Mouse (Mus musculus) limb, embryonic 13.5 days (tissue): ENCODE data around the gene Zfp94. TPM values are rescaled to one million over a fixed set of nuclear protein-coding genes. Genes with fewer than 3 reads are reported as not detected.

ENCODE experiments used
- ATAC-seq: fragments of 200-750 bp; cut with Nextera tagmentation; 2 replicates; pipeline ENCODE4 v1.8.0; 2017; ENCODE audit warnings: low read depth, moderate number of reproducible peaks, moderate TSS enrichment; ENCODE audit not compliant: low FRiP score
- H3K27ac ChIP-seq: fragments of 300-500 bp; sonication (generic); 2 replicates; pipeline ENCODE4 v1.5.1; 2015; ENCODE audit warnings: inconsistent platforms, mild to moderate bottlenecking, moderate library complexity
- H3K27me3 ChIP-seq: fragments of 300-500 bp; sonication (generic); 2 replicates; pipeline ENCODE4 v1.6.1; 2015; ENCODE audit warnings: mild to moderate bottlenecking, inconsistent platforms
- H3K36me3 ChIP-seq: fragments of 300-500 bp; sonication (generic); 2 replicates; pipeline ENCODE4 v1.6.1; 2015; ENCODE audit warnings: inconsistent platforms, mild to moderate bottlenecking, moderate library complexity
- H3K4me1 ChIP-seq: fragments of 300-500 bp; sonication (generic); 2 replicates; pipeline ENCODE4 v1.6.1; 2015; ENCODE audit warnings: inconsistent platforms
- H3K4me2 ChIP-seq: fragments of 300-500 bp; sonication (generic); replicated peaks from 2 replicates; pipeline ENCODE4 v1.6.1; 2015; ENCODE audit warnings: inconsistent platforms, mild to moderate bottlenecking, moderate library complexity
- H3K4me3 ChIP-seq: fragments of 300-500 bp; sonication (generic); 2 replicates; pipeline ENCODE4 v1.5.1; 2015; ENCODE audit warnings: moderate library complexity, mild to moderate bottlenecking, inconsistent platforms
- H3K9ac ChIP-seq: fragments of 300-500 bp; sonication (generic); 2 replicates; pipeline ENCODE4 v1.6.1; 2015; ENCODE audit warnings: mild to moderate bottlenecking, inconsistent platforms
- H3K9me3 ChIP-seq: fragments of 300-500 bp; sonication (generic); 2 replicates; pipeline ENCODE4 v1.6.1; 2016; ENCODE audit warnings: inconsistent platforms
- WGBS: fragments of 180-500 bp; shearing (Covaris S2); methylation state at CpG from one replicate; pipeline ENCODE4 v1.1.7; 2015; 5-methylcytosine and 5-hydroxymethylcytosine counted together
- microRNA-seq: library from miRNA; unstranded; fragments of <30 nt; microRNA quantifications from one replicate; pipeline ENCODE4, GENCODE M21; 2016
- polyA plus RNA-seq: library from polyadenylated mRNA; unstranded; fragments of >200 nt; fragmentation: Nextera tagmentation; extraction: Ambion mirVana; gene quantifications from 2 replicates; pipeline ENCODE4 v1.2.1, GENCODE M21; 2015

Zfp94 gene
- polyA plus RNA-seq, 1 experiment from 2014 or later = 16.0 TPM

DNA sequence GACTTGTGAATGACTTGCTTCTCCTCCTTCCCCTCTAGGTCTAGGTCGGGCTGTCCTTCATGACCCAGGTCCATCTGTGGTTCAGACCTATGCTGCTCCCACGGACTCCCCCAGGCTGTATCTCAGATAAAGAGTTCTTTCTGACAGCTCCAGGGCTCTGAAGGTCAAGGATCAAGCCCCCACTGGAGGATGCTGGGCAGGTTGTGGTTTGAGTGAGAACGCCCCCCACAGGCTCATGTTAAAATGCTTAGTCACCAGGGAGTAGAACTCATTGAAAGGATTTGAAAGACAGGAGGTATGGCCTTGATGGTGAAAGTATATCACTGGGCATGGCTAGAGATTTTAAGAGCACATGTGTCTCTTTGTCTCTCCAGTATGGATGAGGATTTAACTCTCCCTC is 47.2 kb downstream of the Zfp94 start:
- Histone ChIP-seq H3K4me2 (peak overlapping the region; percentile 78; the same call in 1 of the 2 replicates), H3K4me3 (no peak overlapping the region), H3K27me3 (no peaks in the 10 kb centered on the region), H3K9ac (no peak overlapping the region), H3K36me3 (peaks cover 13% of the 10 kb centered on the region), H3K27ac (no peak overlapping the region), H3K4me1 (peaks cover 4% of the 10 kb centered on the region; the same call in 1 of the 2 replicates), H3K9me3 (no peaks in the 10 kb centered on the region)
- 79% methylated on average over 3 of the region's 3 CpGs for WGBS
- no peak for ATAC-seq

DNA sequence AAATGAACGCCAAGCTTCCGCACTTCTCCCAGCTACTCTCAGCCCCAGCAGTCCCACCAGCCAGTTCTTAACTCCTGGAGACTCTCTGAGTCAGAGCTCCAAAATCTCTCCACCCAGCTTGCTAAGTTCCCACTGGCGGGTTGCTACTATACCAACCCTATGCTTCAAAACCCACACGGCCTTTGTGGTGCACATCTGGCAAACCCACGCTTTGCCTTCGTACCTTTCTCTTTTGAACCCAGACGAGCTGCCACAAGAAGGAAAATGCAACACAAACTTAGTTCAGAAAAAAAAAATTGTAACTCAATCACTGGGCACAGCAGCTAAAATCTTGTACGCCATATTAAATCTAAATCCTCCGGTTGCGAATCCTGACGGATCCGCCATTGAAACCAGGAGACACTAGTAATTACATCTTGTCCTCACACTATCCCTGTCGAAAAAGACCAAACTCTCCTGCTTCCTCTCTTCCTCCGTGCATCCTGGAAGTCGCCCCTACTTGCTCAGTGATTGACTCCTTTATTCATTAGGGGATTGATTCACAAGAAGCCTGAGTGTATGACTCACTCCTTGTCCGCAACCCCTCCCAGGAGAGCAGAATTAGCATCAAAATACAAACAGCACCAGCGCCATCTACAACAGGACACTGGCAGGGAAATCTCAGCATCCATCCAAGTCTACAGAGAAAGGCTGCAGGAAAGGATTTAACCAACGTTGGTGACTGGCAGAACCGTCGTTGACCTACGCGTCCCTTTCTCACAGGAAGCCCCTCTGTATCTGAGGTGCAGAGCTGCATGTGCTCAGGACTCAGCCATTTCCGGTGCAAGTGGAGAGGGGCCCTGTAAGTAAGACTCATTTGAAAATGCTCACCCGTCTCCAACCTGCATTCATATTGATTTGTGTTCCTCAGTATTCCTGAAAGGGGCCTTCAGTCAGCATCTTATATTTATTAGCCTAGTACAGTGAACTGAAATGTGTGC is 48.0 kb downstream of the Zfp94 start:
- Histone ChIP-seq H3K27me3 (no peaks in the 10 kb centered on the region), H3K4me2 (no peak overlapping the region), H3K4me1 (peaks cover 4% of the 10 kb centered on the region; the same call in 1 of the 2 replicates), H3K27ac (no peak overlapping the region), H3K36me3 (peaks cover 5% of the 10 kb centered on the region), H3K9ac (no peak overlapping the region), H3K9me3 (no peaks in the 10 kb centered on the region), H3K4me3 (no peak overlapping the region)
- ATAC-seq = no peak
- 77% methylated on average over 24 of the region's 24 CpGs for WGBS

DNA sequence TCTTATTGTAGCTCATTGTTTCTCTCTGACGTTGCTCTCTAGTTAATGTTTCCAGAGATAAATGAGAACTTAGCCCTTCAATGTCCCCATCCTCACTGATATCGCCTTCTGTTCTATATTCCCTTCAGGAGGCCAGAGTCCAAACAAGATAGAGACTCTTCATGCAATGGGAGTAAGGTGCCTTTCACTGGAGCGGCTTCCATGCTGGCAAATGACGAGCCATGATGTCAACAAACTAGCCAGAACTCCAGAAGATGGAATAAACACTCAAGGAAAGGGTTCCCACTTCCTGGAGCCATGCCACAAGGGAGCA is 56.5 kb downstream of the Zfp94 start:
- H3K4me3 ChIP-seq = no peak overlapping the region
- no peak overlapping the region for H3K27ac ChIP-seq
- WGBS = 88% methylated on average over 4 of the region's 4 CpGs
- no peak overlapping the region for H3K4me2 ChIP-seq
- H3K4me1 ChIP-seq = peaks cover 7% of the 10 kb centered on the region
- H3K9ac ChIP-seq = no peak overlapping the region
- H3K9me3 ChIP-seq = no peaks in the 10 kb centered on the region
- peaks cover 37% of the 10 kb centered on the region for H3K36me3 ChIP-seq
- no peak for ATAC-seq
- H3K27me3 ChIP-seq = no peaks in the 10 kb centered on the region

DNA sequence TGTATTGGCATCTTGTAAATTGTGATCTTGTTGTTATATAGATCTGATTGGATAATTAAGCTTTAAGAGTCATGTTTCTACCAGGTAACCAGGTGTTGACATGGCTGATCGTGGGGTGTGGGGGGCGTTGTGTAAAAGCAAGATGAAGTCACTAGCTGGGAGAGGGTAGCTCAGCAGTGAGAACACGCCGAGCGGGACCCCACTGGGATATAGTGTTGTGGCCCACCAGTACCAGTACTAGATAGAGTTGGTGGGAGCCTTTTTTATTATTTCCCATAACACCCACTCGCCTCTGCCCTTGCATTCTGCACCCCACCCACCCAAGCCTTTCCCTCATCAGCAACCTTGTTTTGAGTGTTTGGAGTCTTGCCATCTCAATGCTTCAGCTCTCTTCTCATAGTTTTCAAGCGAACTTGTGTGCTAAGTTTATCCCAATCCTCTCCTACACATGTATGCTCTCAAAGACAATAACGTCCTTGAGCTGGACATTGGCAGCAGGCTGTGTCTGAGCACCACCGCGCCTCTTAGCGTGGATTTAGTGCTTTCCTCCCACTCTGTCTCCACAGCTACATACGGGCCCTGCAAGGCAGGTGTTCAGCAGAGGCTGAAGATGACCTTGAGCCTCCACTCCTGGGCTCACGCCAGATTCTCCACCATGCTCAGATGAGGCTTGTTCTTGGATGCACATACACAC is 57.0 kb downstream of the Zfp94 start:
- H3K4me1 ChIP-seq = peaks cover 8% of the 10 kb centered on the region
- H3K36me3 ChIP-seq = peaks cover 37% of the 10 kb centered on the region
- no peak overlapping the region for H3K4me3 ChIP-seq
- H3K27ac ChIP-seq = no peak overlapping the region
- no peak overlapping the region for H3K4me2 ChIP-seq
- 90% methylated on average over 13 of the region's 13 CpGs for WGBS
- no peak overlapping the region for H3K9ac ChIP-seq
- no peaks in the 10 kb centered on the region for H3K27me3 ChIP-seq
- no peaks in the 10 kb centered on the region for H3K9me3 ChIP-seq
- ATAC-seq = no peak

DNA sequence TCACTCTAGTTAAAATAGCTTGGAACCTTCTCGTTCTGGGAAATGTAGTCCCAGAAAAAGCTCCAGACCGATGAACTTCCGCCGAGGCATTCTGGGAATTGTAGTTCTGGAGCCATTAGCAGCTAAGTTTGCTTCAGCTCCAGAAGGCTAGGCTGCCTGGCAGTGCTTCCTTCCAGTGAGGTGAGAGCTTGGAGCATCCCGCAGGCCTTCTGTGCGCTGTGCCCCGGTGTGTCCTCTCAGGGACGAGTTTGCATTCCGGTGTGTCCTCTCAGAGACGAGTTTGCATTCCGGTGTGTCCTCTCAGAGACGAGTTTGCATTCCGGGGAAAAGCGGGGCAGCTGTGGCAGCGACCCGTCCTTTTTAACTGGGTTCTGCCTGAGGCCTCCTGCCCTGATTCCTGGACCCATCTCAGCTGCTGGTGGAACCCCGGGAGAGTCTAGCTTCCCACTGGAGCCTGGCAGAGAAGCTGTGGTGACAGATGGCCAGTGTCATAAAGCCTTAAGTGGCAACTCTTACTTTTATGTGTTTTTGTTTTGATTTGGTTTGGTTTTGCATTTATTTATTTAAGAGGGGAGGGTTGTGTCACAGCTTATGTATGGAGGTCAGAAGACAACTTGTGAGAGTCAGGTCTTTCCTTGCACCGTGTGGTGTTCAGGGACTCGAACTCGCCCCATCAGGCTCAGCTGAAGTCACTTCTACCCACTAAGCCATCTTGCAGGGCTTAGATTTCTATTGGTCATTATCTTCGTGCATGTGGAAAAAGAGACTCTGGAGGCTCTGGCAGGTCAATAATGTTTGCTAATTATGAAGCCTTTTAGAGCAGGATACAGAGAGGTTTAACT is 61.6 kb downstream of the Zfp94 start, which contains the start of gene Zfp108:
Gene Zfp108, plus strand, starts transcription at position 162 of the 842 bp plus-strand sequence.
- Histone ChIP-seq H3K4me1 (peaks cover 10% of the 10 kb centered on the region), H3K4me3 (peak within 1 kb of the TSS; percentile 62), H3K27me3 (no peaks in the 10 kb centered on the region), H3K36me3 (peaks cover 16% of the 10 kb centered on the region), H3K9me3 (no peaks in the 10 kb centered on the region), H3K9ac (peak within 1 kb of the TSS; percentile 78), H3K4me2 (peak within 1 kb of the TSS; percentile 80), H3K27ac (peak within 1 kb of the TSS; percentile 48; the same call in 1 of the 2 replicates)
- peak; percentile 95 for ATAC-seq
- WGBS = 17% methylated on average over 21 of the region's 21 CpGs

DNA sequence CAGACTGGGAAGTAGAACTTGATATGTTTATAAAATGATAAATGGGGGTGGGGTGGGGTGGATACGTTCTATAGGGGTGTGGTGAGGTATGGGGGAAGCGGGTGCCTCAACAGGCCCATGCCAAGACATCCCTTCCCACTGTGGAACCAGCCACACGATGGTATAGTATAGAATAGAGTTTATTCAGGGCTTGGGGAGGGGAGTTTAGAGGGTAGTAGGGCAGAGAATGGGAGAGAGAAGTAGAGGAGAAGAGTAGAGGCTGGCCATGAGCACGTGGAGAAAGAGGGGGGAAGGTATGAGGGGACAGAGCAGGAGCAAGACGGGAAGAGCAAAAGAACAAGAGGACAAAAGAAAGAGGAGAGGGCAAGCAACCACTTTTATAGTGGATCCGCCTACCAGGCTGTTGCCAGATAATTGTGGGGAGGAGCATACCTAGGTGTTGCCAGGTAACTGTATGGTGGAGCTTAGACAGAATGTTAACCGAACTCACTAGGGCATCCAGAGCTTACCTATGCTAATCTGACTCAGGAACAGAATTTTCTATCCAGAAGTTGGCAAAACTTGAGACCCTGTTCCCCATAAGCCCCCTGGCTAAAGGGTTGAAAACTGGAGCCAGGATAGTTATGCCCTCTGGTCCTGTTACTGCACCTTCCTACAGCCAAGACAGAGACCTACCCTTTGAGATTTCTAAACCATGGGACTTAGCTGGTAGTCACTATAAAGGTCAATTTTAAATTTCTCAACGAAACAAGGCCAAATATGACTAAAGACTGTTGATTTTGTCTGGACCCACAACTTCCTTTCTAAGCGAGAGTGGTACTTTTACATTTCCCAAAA is 62.5 kb downstream of the Zfp94 start:
- H3K27ac ChIP-seq = no peak overlapping the region
- H3K9ac ChIP-seq = 0 out of 2 replicates have a peak overlapping the region, but pooled peaks have one; percentile 13
- 62% methylated on average over 9 of the region's 9 CpGs for WGBS

More for the DNA sequence above, 62.5 kb downstream of the Zfp94 start:
- Histone ChIP-seq H3K4me2 (peak overlapping the region; percentile 80), H3K9me3 (no peaks in the 10 kb centered on the region), H3K36me3 (peaks cover 12% of the 10 kb centered on the region; the same call in 1 of the 2 replicates), H3K4me3 (peak overlapping the region; percentile 62), H3K27me3 (no peaks in the 10 kb centered on the region), H3K4me1 (peaks cover 10% of the 10 kb centered on the region)
- ATAC-seq = peak; percentile 57

Small RNA genes lying within 50 kb of the gene (microRNA-seq; reads per million reads assigned to microRNA genes)
- gene Gm27592 = not detected

Other genes starting within 250 kb of the Zfp94 start
- 23.0 and 25.2 TPM in 2 replicates for gene Zfp180, start 234.7 kb downstream of the Zfp94 start, polyA plus RNA-seq
- gene Zfp112, start 204.4 kb downstream of the Zfp94 start, polyA plus RNA-seq = 9.1 and 9.9 TPM in 2 replicates
- 21.3 and 22.0 TPM in 2 replicates for gene Zfp235, start 182.5 kb downstream of the Zfp94 start, polyA plus RNA-seq
- gene Zfp114, start 141.6 kb downstream of the Zfp94 start, polyA plus RNA-seq = 5.6 and 7.1 TPM in 2 replicates
- gene Zfp111, start 105.2 kb downstream of the Zfp94 start, polyA plus RNA-seq = 10.5 and 11.3 TPM in 2 replicates
- 6.1 and 6.9 TPM in 2 replicates for gene Zfp109, start 79.1 kb downstream of the Zfp94 start, polyA plus RNA-seq
- gene Zfp108, start 61.9 kb downstream of the Zfp94 start, polyA plus RNA-seq = 5.4 and 5.5 TPM in 2 replicates
- 8.9 and 9.8 TPM in 2 replicates for gene Zfp93, start 46.2 kb downstream of the Zfp94 start, polyA plus RNA-seq
- gene Zfp61, start 15.4 kb downstream of the Zfp94 start, polyA plus RNA-seq = 54.1 and 63.5 TPM in 2 replicates
- gene Tescl, start 17.3 kb upstream of the Zfp94 start, polyA plus RNA-seq = not detected in 2 replicates
- gene Lypd5, start 32.5 kb upstream of the Zfp94 start, polyA plus RNA-seq = not detected in 2 replicates
- gene Kcnn4, start 53.6 kb upstream of the Zfp94 start, polyA plus RNA-seq = 1.4 and 2.4 TPM in 2 replicates
- gene Smg9, start 83.0 kb upstream of the Zfp94 start, polyA plus RNA-seq = 24.5 and 25.1 TPM in 2 replicates
- gene Irgc1, start 135.6 kb upstream of the Zfp94 start, polyA plus RNA-seq = not detected in 2 replicates
- 3.3 and 3.5 TPM in 2 replicates for gene Plaur, start 145.8 kb upstream of the Zfp94 start, polyA plus RNA-seq
- 6.3 and 6.5 TPM in 2 replicates for gene Cadm4, start 165.4 kb upstream of the Zfp94 start, polyA plus RNA-seq
- 64.2 and 68.3 TPM in 2 replicates for gene Zfp428, start 190.3 kb upstream of the Zfp94 start, polyA plus RNA-seq
- 0.42 and 0.66 TPM in 2 replicates for gene AC161166.1, start 195.8 kb upstream of the Zfp94 start, polyA plus RNA-seq
- 6.8 and 8.1 TPM in 2 replicates for gene Irgq, start 214.0 kb upstream of the Zfp94 start, polyA plus RNA-seq
- not detected in 2 replicates for gene Pinlyp, start 229.5 kb upstream of the Zfp94 start, polyA plus RNA-seq
- 125 and 131 TPM in 2 replicates for gene Xrcc1, start 229.6 kb upstream of the Zfp94 start, polyA plus RNA-seq